Mouse (Mus musculus) liver (tissue): Measurements from ENCODE around the gene Dmrtc1a.
"Not testable (repeated sequence)": the region's sequence is repeated elsewhere in the genome, so short reads cannot be mapped to it uniquely, and the experiment has no call there.

Source experiments
- DNase-seq: peaks from one replicate; pipeline ENCODE4 v3.0.0-alpha.2; 2020; ENCODE audit warnings: mixed read lengths

The Dmrtc1a gene

GRCm38 (mm10) chrX:102908587-102908986, at the start of gene Dmrtc1a, which contains the start of gene 1700011M02Rik:
Dmrtc1a (minus strand) TSS chrX:102908687.
1700011M02Rik (plus strand) TSS chrX:102908905.
- not testable (repeated sequence) for DNase-seq

- DNase-seq = not testable (repeated sequence)
Measured at GRCm38 (mm10) chrX:102950136-102950535, 41.6 kb upstream of the Dmrtc1a start.

GRCm38 (mm10) chrX:102936743-102937142, 28.3 kb upstream of the Dmrtc1a start:
- no peak for DNase-seq

GRCm38 (mm10) chrX:102934395-102934764, 25.9 kb upstream of the Dmrtc1a start:
- DNase-seq = no peak

- peak; percentile 9 for DNase-seq
Measured at GRCm38 (mm10) chrX:102933571-102934394, 25.3 kb upstream of the Dmrtc1a start.

GRCm38 (mm10) chrX:102932992-102933570, 24.6 kb upstream of the Dmrtc1a start:
- DNase-seq = no peak

- not testable (repeated sequence) for DNase-seq
Measured at GRCm38 (mm10) chrX:102928072-102928471, 19.6 kb upstream of the Dmrtc1a start, which contains the start of gene 1700018G05Rik. 1700018G05Rik (plus strand) TSS chrX:102928372.

- not testable (repeated sequence) for DNase-seq
Measured at GRCm38 (mm10) chrX:102926707-102927106, 18.2 kb upstream of the Dmrtc1a start.

- DNase-seq = not testable (repeated sequence)
Measured at GRCm38 (mm10) chrX:102914823-102915222, 6.3 kb upstream of the Dmrtc1a start.

- DNase-seq = no peak
Measured at GRCm38 (mm10) chrX:102867871-102868270, 40.6 kb downstream of the Dmrtc1a start, which contains the start of gene 1700031F05Rik. 1700031F05Rik (minus strand) TSS chrX:102867971.

GRCm38 (mm10) chrX:102854516-102854915, 54.0 kb downstream of the Dmrtc1a start, which contains the start of gene Dmrtc1c2:
Dmrtc1c2 (minus strand) TSS chrX:102854616.
- not testable (repeated sequence) for DNase-seq
